In the genomic region with DNA sequence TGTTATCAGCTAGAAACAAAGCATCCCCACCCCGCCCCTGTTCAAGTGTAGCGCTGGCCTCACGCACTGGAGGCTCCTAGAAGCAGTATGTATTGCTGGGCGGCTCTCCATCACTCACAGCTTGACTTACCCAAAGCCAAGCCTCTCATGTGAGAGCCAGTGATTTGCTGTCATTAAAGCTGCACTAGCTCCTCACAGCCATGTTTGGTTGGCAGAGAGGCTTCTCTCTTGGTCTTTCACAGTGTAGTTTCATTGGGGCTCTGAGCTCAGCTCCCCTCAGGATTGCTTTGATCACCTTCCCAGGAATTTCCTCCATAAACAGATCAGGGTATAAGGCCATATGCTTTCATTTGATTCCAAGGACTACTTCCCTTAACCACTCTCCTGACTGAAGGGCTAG, we compare ENCODE assay signal across 17 mouse cellular contexts. TPM values are rescaled to one million over a fixed set of nuclear protein-coding genes. Genes with fewer than 3 reads are reported as not detected.
DNase-seq lines count a peak whose midpoint lies in the region; ATAC-seq and TF ChIP-seq lines count a peak whose summit lies in the region.
"Had no signal": no experiment of that assay in that cellular context is flagged by ENCODE, and none has a peak within 500 bp of the region (broad histone marks: within the 10 kb centered on the region; RNA-seq: fewer than 3 reads in every experiment).

No protein-coding gene starts in this region.

- no peak for TF ChIP-seq CTCF in layer of hippocampus, adult 2 months (conservative IDR thresholded peaks at IDR 0.05)

- H3K36me3 ChIP-seq in forebrain, embryonic 14.5 days (ENCODE audit: control insufficient read depth, insufficient read depth, low read length), result peaks cover 52% of the 10 kb centered on the region
- peaks cover 65% of the 10 kb centered on the region for H3K36me3 ChIP-seq in forebrain, embryonic 12.5 days (replicated peaks)
- peaks cover 72% of the 10 kb centered on the region for H3K36me3 ChIP-seq in limb, embryonic 13.5 days

- no peak overlapping the region for H3K27ac ChIP-seq in forebrain, embryonic 14.5 days (ENCODE audit: low read depth, low read length)
- no peak overlapping the region for H3K27ac ChIP-seq in forebrain, embryonic 12.5 days
- peak overlapping the region; percentile 37; the same call in 1 of the 2 replicates for H3K27ac ChIP-seq in layer of hippocampus, adult 2 months
- peak overlapping the region; percentile 78; the same call in 1 of the 2 replicates for H3K27ac ChIP-seq in limb, embryonic 13.5 days
- H3K27ac ChIP-seq: heart, embryonic 15.5 days; midbrain, embryonic 12.5 days had no signal

- H3K9ac ChIP-seq in forebrain, embryonic 14.5 days (ENCODE audit: low read length), result no peak overlapping the region
- no peak overlapping the region for H3K9ac ChIP-seq in forebrain, embryonic 12.5 days
- H3K9ac ChIP-seq in limb, embryonic 13.5 days, result no peak overlapping the region
- H3K9ac ChIP-seq: heart, embryonic 15.5 days; liver, postnatal 0 days; midbrain, embryonic 12.5 days had no signal

- WGBS in forebrain, embryonic 14.5 days, result 80% methylated on average over 4 of the region's 4 CpGs
- WGBS in forebrain, embryonic 12.5 days, result 87% methylated on average over 4 of the region's 4 CpGs
- WGBS in limb, embryonic 13.5 days, result 56% methylated on average over 4 of the region's 4 CpGs

- no peaks in the 10 kb centered on the region for H3K9me3 ChIP-seq in forebrain, embryonic 14.5 days (replicated peaks; ENCODE audit: control insufficient read depth, low read length)
- H3K9me3 ChIP-seq in forebrain, embryonic 12.5 days, result no peaks in the 10 kb centered on the region
- H3K9me3 ChIP-seq in limb, embryonic 13.5 days, result no peaks in the 10 kb centered on the region
- H3K9me3 ChIP-seq: heart, embryonic 15.5 days; midbrain, embryonic 12.5 days had no signal

- H3K4me2 ChIP-seq in forebrain, embryonic 14.5 days (ENCODE audit: low read length), result no peak overlapping the region
- H3K4me2 ChIP-seq in forebrain, embryonic 12.5 days, result no peak overlapping the region
- no peak overlapping the region for H3K4me2 ChIP-seq in limb, embryonic 13.5 days (replicated peaks)
- H3K4me2 ChIP-seq: heart, embryonic 15.5 days; liver, embryonic 11.5 days; midbrain, embryonic 12.5 days had no signal

- no peak overlapping the region for H3K4me3 ChIP-seq in forebrain, embryonic 14.5 days (ENCODE audit: low read depth, low read length)
- H3K4me3 ChIP-seq in forebrain, embryonic 12.5 days (replicated peaks), result no peak overlapping the region
- no peak overlapping the region for H3K4me3 ChIP-seq in layer of hippocampus, adult 2 months
- H3K4me3 ChIP-seq in limb, embryonic 13.5 days, result no peak overlapping the region
- H3K4me3 ChIP-seq: heart, embryonic 15.5 days; midbrain, embryonic 12.5 days had no signal

- peak; percentile 42 for DNase-seq in forebrain, embryonic 14.5 days (ENCODE audit: low spot score)
- peak in 1 of 2 experiments; percentile 10 for DNase-seq in layer of hippocampus, adult 2 months (ENCODE audit: low spot score in 2 of 2)
- DNase-seq in layer of hippocampus, postnatal 25 days (ENCODE audit: extremely low spot score in 1 of 2, low spot score in 1 of 2), result no peak
- DNase-seq in R1 (ENCODE audit: low read depth, low spot score), result peak; percentile 48
- no peak for DNase-seq in urinary bladder, postnatal 4 days (ENCODE audit: low spot score in 2 of 2)
- no peak for DNase-seq in kidney, postnatal 4 days
- DNase-seq: adrenal gland, adult 8-10 months; cerebellum, adult 2 months; heart, postnatal 4 days; kidney, postnatal 25 days; liver, postnatal 0 days had no signal

- no peaks in the 10 kb centered on the region for H3K27me3 ChIP-seq in forebrain, embryonic 14.5 days (replicated peaks; ENCODE audit: control insufficient read depth, insufficient read depth, low read length)
- no peaks in the 10 kb centered on the region for H3K27me3 ChIP-seq in forebrain, embryonic 12.5 days
- no peaks in the 10 kb centered on the region for H3K27me3 ChIP-seq in limb, embryonic 13.5 days
- H3K27me3 ChIP-seq: heart, embryonic 15.5 days; midbrain, embryonic 12.5 days had no signal

- ATAC-seq in forebrain, embryonic 14.5 days, result no peak
- no peak for ATAC-seq in forebrain, embryonic 12.5 days (ENCODE audit: low FRiP score)
- ATAC-seq in limb, embryonic 13.5 days (ENCODE audit: low FRiP score, low read depth), result peak; percentile 88
- ATAC-seq: intestine, postnatal 0 days; liver, postnatal 0 days had no signal

- H3K4me1 ChIP-seq in forebrain, embryonic 14.5 days (ENCODE audit: control insufficient read depth, insufficient read depth, low read length), result no peaks in the 10 kb centered on the region
- H3K4me1 ChIP-seq in forebrain, embryonic 12.5 days, result peaks cover 6% of the 10 kb centered on the region; the same call in 1 of the 2 replicates
- peaks cover 49% of the 10 kb centered on the region for H3K4me1 ChIP-seq in limb, embryonic 13.5 days
- H3K4me1 ChIP-seq: midbrain, embryonic 12.5 days had no signal

RNA-seq across cellular contexts. Expression of a gene that starts 6.5 kb away (rescaled TPM):
- 125 TPM in 2 replicates for polyA plus RNA-seq in forebrain, embryonic 14.5 days (2014; fragmentation: Nextera tagmentation; extraction: Ambion mirVana)
- 103 and 109 TPM in 2 replicates for polyA plus RNA-seq in forebrain, embryonic 12.5 days (2016; fragmentation: Nextera tagmentation; extraction: Ambion mirVana)
- 10 to 100 TPM; 28.6 to 29.4 TPM for total RNA-seq in layer of hippocampus, adult 2 months (2021)
- 10 to 100 TPM; 25.9 to 39.4 TPM for total RNA-seq in layer of hippocampus, postnatal 25 days (2021)
- polyA plus RNA-seq in limb, embryonic 13.5 days (2015; fragmentation: Nextera tagmentation; extraction: Ambion mirVana), result 125 and 126 TPM in 2 replicates

RNA-seq across cellular contexts. Expression of a gene that starts 14.3 kb away (rescaled TPM):
- polyA plus RNA-seq in forebrain, embryonic 14.5 days (2014; fragmentation: Nextera tagmentation; extraction: Ambion mirVana), result 19.3 and 21.2 TPM in 2 replicates
- 48.4 and 58.6 TPM in 2 replicates for polyA plus RNA-seq in forebrain, embryonic 12.5 days (2016; fragmentation: Nextera tagmentation; extraction: Ambion mirVana)
- 10 to 100 TPM; 11.6 to 12.2 TPM for total RNA-seq in layer of hippocampus, adult 2 months (2021)
- 10 to 100 TPM in 1 of 2 experiments, 1 to 10 TPM in 1; 8.9 to 12.4 TPM for total RNA-seq in layer of hippocampus, postnatal 25 days (2021)
- 55.4 and 57.6 TPM in 2 replicates for polyA plus RNA-seq in limb, embryonic 13.5 days (2015; fragmentation: Nextera tagmentation; extraction: Ambion mirVana)

Comparison
In these comparisons a context has a peak if more than half of its experiments do, and no peak if none do; other contexts are left out.
1. DNase-seq: peak in forebrain, embryonic 14.5 days (single experiment) and R1 (single experiment); none in layer of hippocampus, postnatal 25 days (0 of 2), urinary bladder, postnatal 4 days (0 of 2) and kidney, postnatal 4 days (0 of 2).
2. H3K27ac ChIP-seq: peak in layer of hippocampus, adult 2 months (single experiment) and limb, embryonic 13.5 days (single experiment); none in forebrain, embryonic 14.5 days (single experiment) and forebrain, embryonic 12.5 days (single experiment).